Mouse (Mus musculus) kidney, adult 9 months (tissue): Measurements from ENCODE around the gene Orc6.

Experiments
- DNase-seq: peaks from one replicate; pipeline ENCODE4 v3.0.0; 2022

The Orc6 gene

GRCm38 (mm10) chr8:85299434-85300077, at the start of gene Orc6, which contains the start of gene Vps35:
Gene Orc6, plus strand, starts transcription at chr8:85299632.
Gene Vps35, minus strand, starts transcription at chr8:85299802.
- peak; percentile 97 for DNase-seq

GRCm38 (mm10) chr8:85286846-85287245, 12.6 kb upstream of the Orc6 start:
- DNase-seq, result no peak

GRCm38 (mm10) chr8:85298600-85299433, 615 bp upstream of the Orc6 start:
- peak; percentile 11 for DNase-seq

DNA sequence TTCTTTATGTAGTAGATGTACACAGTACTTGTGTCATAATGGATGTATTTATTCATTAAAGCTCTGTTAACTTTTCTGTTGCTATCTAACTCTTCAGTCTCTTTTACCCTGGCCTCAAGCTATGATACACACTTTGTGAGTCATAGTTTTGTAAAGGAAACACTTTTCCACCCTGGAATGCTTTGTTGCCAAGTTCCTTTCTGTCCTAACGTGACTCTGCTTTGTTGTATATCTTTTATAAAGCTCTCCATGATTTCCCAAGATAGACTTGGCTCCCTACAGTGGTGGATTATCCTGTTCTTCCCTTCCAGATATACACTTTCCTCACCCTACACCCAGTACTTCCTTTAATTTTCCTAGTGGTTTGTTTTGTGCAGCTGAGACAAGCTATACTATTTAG, 2.5 kb downstream of the Orc6 start:
- DNase-seq, result no peak

- no peak for DNase-seq
Measured at GRCm38 (mm10) chr8:85302931-85303330, 3.5 kb downstream of the Orc6 start.

- no peak for DNase-seq
Measured at GRCm38 (mm10) chr8:85303531-85303930, 4.1 kb downstream of the Orc6 start.

DNA sequence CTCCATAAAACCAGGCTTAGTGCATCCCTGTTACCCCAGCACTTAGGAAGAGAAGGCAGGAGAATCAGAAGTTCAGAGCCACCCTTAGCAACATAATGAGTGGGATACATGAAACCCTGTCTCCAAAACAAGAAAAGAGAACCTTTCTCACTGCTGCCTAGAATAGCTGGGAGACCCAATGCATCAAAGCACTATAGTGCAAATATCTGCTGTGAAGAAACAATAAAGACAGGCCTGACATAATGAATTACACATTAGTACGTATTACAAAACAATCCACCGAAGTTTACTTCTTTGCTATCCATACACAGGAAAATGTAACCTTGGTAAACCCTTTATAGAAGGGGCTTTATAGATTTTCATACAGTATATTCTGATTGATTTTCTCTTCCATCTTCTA, 9.1 kb downstream of the Orc6 start:
- DNase-seq, result no peak

- DNase-seq, result peak; percentile 56
Measured at GRCm38 (mm10) chr8:85311743-85312142, 12.3 kb downstream of the Orc6 start.

- no peak for DNase-seq
Measured at GRCm38 (mm10) chr8:85313036-85313435, 13.6 kb downstream of the Orc6 start.

- no peak for DNase-seq
Measured at GRCm38 (mm10) chr8:85318534-85318933, 19.1 kb downstream of the Orc6 start.

DNA sequence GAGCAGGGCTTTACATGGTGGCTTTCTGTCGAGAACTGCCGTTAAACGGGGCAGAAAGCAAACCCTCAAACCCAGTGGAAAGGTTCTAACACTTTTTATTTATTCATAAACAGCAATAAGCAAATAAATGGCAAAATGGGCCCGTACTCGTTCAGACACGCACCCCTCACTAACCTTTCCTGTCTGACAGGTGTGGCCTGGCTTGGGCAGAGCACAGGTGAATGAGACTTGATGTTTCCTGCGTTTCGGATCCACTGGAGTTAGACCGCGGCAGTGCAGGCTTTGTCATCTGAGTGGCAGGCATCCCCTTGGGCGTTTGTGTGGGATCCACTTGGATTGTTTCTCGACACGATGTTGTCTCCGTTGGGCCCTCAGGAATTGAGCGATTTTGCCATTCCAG, 22.5 kb downstream of the Orc6 start:
- no peak for DNase-seq

- DNase-seq, result no peak
Measured at GRCm38 (mm10) chr8:85323084-85323483, 23.7 kb downstream of the Orc6 start.

DNA sequence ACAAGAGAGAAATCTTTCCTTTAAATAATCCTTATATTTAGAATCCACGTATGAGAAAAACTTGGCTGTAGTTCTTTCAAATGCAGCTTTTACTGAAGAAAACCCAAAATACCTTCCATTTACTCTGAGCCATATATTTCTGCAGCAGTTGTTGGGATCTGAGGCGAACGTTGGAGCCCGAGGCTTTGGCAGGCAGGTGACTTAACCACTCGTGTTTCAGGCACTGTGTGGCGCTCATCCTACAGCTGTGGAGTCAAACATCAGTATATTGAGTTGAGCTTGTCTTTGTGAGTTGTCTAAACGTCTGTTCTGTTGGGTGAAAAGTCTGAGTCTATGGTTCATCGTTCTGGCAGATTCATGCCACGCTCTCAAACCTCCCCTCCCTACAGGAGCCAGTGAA, 27.6 kb downstream of the Orc6 start:
- no peak for DNase-seq

DNA sequence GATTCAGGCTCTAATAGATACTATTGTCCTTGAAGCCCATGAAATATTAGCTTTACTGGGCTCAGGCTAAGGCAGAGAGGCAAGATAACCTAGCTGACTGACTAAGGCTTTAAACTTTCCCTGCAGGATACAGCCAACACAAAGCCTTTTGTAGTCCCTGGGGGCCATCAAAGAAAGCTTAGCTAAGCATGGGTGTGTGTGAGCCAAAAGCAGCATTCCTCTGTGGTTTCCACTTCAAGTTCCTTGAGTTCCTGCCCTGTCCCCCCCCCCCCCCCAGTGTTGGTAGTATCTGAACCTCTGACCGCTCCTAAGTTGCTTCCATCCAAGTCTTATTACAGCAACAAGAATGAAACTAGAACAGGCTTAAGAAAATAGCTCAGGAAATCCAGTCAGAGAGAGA, 30.1 kb downstream of the Orc6 start:
- peak; percentile 38 for DNase-seq

- DNase-seq, result peak; percentile 30
Measured at GRCm38 (mm10) chr8:85335105-85335504, 35.7 kb downstream of the Orc6 start.

DNA sequence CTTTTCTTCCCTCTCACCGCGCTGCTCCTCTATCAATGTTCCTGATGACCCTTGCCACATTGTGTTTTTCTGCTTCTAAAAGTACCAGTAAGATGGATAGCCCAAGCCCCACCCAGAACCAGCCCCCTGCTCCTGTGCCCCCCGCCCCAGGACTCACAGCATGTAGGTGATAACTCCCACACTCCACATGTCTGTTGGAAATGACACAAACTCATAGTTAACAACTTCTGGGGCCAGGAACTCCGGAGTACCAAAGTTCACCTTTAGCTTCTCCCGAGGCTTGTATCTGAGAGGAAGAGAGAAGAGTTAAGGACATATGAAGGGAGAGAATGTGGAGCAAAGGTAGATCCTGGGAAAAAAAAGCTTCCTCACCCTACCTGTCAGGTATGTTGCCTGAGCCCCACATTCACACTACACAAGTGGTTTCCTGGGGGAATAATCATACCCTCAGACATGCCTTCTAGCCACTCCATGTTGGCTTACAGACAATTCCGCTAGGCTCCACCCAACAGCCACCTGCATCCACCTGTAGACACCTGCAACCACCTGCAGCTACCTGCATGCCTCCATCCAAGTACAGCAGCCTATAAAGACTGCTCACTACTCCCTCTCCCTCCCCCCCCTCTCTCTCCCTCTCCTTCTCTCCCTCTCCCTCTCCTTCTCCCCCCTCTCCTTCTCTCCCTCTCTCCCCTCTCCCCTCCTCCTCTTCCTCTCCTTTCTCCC, 36.9 kb downstream of the Orc6 start:
- no peak for DNase-seq

DNA sequence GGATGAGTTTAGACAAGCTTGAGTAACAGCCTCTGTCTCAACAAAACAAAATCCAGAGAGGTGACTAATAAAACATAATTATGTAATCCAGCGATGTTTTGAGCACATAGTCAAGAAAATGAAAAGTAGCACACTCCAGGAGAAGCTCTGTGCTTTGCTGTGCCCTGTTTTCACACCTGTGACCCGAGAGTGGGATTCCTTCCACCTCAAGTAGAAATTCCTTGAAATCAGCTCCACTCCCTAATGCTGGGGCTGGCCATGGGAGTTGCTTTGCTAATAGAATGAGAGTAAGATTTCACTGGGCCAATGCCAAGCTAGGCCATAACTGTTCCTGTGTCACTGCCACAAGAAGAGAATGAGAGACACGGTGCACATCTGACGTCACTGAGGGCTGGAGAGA, 38.2 kb downstream of the Orc6 start:
- no peak for DNase-seq

DNA sequence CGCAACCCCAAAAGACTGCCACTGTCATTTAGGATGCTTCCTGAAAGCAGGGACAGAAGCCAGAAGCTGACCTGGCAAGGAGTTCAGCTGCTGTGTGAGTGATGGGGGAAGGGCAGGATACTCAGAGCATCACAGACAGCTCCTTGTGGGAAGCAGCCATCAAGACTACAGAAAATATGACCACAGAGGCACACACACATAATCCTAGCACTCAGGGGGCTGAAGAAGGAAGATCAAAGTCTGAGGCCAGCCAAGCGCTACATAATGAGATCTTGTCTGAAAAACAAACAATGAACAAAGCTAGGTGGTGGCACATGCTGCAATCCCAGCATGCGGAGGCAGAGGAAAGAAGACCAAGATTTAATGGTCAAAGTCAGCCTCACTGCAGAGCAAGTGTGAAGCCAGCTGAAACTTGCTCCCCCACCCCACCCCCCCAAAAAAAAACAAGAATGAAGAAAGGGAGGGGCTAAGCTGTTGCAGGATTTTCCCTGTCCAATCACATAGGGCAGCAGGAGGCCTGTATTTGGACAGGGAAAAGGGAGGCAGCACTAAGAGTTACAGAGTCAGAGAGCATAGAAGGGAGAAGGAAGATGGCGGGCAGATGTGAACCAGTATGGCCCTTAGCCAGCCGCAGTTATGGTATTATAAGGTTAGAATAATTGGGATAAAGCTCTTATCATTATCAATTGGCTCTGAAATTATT, 40.6 kb downstream of the Orc6 start:
- no peak for DNase-seq

DNA sequence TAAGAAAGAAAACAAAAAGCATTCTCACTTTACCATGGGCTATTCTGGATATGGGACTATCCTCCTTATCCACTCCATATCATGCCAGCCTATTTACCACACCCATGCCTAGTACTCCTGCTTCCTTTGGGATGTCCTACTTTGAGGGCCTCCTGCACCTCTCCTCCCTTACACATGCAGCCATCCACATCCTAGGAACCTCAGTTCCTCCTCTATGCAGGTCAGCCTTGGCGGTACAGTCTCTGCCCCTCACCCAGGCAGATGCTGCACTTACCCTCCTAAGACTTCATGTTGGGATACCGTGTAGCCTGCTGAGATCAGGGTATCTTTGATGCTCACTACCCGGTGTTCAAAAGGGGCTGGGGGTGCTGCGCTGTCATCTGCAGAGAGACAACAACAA, 53.9 kb downstream of the Orc6 start:
- DNase-seq, result no peak
